Mouse (Mus musculus): ENCODE measurements around the gene Slc9a7.

The Slc9a7 gene

DNA sequence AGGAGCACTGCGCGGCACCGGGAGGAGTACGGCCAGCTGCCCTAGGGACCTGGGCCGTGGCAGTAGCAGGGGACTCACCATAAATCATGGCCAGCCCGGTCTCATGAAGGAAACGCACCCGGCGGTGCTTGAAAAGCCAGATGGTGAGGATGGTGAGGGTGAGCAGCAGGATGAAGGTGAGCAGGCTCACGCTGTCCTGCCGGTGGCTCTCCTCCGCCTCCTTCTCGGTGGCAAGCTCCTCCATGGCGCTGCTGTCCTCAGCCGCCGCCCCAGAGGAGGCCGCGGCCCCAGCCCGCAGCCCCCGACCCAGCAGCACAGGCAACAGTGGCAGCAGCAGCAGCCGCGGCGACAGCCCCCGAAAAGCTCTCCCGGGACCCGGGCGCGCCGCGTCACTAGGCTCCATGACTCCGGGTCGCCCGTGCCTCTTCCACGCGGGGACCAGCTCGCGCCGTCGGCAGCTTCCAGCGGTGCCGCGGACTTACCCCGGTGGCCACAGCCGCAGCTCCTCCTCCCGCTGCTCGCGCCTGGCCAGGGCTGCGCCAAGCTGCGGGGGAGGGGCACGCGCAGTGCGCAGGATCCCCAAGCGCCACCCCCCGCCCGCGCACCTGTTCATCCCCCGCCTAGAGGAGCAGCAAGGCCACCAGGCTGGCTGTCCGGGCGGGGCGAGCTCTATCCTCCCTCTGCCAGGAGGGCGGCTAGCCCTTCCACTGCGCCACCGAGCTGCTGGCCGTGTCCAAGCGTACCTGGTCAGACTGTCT is at the start of gene Slc9a7:
TSS of gene Slc9a7 (minus strand) at position 526 of the 758 bp plus-strand sequence.
- DNase-seq = peak; percentile 60

DNA sequence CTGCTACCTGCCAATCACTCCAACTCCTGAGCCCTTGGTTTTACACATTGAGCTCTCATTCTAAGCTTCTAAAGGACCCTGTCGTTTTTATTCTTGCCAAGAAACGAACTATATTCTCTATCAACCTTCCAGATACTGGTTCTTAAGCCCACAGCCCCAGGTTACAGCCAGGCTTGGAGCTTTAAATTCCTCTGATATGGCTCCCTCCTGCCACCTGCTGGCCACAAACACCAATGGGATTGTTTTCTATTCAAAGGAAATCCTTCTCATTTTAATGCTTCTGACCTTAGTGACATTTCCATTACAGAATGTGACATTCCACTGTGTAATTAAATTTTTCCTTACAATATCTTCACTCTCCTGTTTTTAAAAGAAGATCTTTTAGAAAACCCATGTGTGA is 44.1 kb upstream of the Slc9a7 start:
- no peak for DNase-seq

DNA sequence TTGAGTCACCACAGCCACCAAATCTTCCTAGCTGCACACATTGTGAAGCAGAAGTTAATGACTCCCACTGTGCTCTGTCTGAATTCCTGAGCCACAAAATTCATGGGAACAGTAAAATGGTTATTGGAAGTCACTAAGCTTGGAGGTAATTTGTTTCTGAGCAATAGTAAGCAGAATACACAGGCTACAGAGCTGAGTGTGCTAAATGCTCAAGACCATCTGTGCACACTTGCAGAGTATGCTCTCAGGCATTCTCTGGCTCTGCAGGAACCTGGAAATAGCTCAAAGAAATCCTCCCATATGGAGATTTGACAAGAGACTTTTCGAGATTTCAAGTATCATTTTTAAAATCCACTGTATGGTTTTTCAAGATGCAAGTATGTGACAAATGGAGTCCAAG is 41.1 kb upstream of the Slc9a7 start:
- peak; percentile 26 for DNase-seq

DNA sequence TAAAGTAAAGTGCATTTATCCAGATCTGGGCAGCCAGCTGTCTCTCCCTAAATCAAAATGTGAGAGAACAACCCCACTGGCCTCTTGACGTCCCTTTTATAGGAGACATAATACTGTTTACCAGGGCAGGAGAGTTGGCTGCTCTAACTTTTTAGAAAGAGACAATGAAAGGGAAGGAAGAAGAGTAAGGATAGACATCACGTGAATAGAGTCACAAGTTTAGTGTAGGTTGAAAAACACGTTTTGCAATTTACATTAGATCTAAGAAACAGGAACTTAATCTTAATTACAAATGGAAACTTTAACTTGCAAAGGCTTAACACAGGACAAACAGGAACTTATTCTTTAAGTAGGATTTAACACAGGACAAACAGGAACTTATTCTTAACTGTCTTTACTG is 15.6 kb upstream of the Slc9a7 start:
- no peak for DNase-seq

DNA sequence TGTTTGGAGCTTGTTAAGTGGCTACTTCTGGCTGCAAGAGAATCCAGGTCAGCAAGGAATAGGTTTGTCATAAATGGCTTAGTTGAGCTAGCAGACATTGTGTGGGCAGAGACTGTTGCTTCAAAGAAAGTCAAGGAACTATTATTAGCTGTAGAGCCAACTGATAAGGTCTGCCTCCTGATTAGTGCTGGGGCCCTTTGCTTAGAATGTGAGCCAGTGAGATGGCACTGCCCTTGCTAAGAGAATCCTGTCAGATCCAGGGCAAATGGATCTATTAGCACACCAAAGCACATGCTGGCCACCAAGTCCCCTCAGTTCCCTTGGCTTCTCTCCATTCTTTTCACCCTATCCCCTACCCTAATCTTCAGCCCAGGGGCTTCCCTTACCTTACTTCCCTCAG is 14.3 kb upstream of the Slc9a7 start:
- no peak for DNase-seq

DNA sequence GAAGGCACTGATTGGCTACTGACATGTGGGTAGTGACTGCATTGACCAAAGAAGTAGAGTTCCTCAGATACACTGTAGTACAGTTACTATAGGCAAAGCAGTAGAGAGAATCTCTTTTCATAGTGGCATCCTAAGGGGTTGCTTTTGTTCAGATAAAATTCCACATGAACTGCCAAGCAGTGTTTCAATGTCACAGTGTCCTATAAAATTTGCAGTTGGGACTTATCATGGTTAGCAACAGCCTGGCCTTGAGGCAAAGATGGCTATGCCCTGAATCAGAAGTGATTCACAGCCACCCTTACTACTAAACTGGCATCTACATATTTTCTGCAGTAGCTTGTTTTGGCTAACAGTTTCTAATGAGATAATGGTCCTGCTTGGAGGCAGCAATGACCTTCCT is 11.7 kb upstream of the Slc9a7 start:
- DNase-seq = no peak

DNA sequence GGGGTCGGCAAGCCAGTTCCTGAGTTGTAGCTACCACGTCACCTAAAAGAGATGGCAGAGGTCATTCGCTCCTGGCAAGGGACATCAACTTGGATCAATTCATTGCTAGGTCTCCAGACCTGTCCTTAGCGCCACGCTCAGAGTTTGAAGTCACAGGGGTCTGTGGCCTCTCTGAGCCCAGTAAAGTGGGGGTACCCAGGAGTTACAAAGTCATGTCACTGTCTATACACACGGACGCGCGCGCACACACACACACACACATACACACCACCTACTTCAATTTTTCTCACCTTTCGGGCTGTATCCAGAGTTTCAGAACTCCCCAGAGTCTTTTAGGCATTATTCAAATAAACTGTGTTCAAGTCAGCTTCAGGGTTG is 422 bp upstream of the Slc9a7 start:
- no peak for DNase-seq

DNA sequence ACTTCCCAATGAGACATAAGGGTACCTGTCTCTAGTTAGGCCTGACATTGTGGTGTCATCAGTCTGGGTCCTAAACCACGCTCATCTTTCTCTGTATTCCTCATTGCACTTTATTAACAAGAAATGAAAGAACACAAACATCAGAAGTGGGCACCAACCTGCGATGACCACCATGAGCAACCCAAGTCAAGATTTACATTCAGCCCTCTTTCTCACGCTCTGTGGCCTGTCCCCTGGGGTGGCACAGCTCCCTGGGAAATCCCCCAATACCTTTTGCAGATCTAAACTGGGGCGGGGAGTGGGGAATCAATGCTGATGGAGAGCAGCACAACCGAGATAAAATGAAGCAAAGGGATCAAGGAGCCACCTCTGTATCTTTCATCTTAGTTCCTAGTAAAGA is 892 bp downstream of the Slc9a7 start:
- no peak for DNase-seq

DNA sequence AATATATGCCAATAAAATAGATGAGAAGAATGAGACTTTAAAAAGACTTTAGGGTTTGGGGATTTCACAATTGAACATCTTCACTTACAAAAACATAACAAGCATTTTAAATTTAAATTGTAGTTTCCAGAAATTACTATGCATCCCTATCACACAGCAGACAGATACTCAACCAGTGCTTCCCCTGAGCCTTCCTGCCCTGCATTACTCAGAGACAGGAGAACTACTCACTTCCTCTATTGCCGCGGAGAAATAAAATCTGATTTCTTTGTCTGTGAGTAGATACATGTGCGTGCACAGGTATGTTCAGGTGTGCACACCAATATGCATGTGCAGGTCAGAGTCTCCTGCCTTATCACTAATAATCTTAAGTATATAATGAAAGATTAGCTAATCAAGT is 2.9 kb downstream of the Slc9a7 start:
- DNase-seq = no peak

DNA sequence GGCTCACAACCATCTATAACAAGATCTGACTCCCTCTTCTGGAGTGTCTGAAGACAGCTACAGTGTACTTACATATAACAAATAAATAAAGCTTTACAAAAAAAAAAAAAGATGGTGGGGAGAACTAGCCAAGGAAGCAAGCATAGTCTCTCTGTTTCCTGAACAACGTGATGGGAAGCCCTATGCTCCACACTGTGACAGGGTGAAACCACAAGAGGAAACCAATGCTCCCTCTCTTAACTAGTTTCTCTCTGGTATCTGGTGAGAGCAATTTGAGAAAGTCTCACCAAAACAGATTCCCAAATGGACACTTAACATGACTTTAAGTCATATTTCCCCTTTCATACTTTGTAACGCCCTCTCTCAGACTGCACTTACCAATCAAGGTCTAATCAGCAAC is 5.4 kb downstream of the Slc9a7 start:
- DNase-seq = no peak

DNA sequence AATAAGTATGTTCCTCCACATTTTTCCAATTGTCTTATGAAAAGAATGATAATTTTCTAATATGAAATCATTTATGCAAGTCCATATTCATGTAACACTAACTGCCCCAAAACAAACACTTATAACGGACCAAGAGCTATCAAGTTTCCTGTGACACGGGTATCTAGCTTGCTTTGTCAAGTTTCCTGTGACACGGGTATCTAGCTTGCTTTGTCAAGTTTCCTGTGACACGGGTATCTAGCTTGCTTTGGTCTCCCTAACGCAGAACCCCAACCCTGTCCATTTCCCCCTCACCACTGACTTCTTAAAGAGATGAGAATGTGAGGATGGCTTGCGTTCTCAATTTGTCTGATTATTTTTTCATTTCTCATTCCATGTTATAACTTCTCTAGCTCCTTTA is 12.2 kb downstream of the Slc9a7 start:
- no peak for DNase-seq

DNA sequence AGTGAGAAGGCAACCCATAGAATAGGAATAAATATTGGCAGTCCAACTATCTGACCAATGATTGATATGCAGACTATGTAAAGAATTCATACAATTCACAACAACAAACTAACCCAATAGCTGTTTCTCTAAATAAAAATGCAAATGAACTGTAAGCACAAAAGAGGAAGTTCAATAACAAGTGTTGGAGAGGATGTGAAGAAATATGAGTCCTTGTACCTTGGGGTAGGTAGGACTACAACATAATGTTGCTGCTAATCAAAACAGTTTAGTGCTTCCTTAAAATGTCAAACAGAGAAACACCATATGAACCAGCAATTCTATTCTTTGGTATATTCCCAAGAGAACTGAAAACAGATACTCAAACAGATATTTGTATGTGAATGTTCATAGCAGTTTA is 17.8 kb downstream of the Slc9a7 start:
- no peak for DNase-seq

DNA sequence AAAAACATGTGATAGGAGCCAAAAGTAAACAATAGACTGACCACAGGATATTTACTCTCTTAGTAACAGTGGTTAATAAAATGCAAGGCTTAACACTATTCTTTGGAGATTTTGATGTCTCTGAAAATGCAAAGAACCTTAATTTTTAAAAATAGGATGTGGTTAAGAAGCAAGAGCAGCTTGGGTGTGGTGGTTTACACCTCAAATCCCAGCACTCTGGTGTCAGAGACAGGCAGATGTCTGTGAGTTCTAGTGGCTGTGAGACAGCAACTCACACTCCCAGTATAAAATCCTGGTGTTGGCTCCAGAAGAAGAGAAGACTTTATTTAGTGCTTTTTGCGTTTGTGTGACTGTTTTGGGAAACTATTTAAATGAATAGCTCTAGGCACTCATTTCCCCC is 19.6 kb downstream of the Slc9a7 start:
- no peak for DNase-seq

DNA sequence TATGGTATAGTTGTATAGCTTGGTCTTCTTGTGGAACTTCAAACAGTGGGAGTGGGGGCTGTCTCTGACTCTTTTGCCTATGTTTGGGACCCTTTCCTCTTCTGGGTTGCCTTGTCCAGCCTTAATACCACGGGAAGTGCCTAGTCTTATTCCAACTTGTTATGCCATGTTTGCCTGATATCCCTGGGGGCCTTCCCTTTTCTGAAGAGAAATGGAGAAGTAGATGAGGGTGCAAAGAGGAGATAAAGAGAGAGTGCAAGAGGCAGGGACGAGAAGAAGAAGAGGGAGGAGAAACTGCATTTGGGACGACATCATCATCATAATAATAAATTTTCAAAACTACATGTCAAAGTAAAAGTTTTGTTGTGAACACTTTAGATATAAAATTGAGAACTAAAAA is 21.6 kb downstream of the Slc9a7 start:
- DNase-seq = no peak

DNA sequence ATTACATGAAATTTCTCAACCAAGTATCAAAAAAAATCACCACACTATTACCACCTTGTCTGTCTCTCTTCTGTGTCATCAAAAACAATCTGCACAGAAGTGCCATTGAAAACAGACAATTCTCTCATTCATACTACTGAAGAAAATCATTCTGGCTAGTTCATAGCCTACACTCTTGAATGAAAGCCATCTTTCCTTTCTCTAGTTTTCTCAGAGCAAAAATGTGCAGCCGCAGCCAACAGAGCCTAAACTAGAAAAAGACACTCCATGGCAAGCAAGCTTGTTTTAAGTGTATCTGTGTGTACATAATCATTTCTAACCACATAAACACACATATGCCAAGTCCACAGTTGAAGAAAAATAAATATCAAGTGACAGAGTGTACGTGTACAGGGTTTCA is 27.2 kb downstream of the Slc9a7 start:
- no peak for DNase-seq

DNA sequence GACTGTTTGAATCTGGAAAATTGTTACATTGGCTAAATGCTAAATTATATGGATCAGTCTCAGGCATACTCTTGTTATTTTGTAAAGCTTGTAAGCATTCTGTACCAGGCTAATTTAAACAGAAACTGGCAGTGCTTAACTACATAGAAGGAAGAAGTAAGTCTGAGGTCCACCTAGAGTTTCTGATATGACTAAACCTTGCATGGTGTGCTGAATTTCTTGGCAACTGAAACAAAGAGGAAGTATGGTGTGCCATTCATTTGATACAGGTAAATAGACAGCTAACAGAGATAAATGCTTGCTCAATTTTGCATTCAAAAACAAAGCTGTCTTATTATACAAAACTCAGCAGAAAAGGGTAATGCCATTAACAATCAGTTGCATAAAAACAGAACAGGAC is 63.5 kb downstream of the Slc9a7 start:
- no peak for DNase-seq

DNA sequence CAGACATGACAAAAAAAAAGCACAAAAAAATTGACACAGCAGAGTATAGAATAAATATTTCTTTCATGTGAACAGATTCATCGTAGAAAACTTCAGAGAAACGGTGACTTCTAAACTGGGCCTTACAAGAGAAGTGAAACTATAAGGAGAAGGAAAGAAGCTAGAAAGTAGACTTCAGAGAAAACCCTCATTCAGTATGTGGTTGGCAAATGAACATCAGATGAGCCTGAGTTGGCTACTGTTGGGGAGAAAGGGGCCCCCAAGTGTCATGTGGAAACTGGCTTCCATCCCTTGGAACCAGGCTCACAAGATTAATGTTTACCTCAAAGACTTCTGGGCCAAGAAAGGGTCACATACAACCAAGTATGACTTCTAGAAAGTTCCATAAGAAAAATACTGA is 70.1 kb downstream of the Slc9a7 start:
- no peak for DNase-seq

DNA sequence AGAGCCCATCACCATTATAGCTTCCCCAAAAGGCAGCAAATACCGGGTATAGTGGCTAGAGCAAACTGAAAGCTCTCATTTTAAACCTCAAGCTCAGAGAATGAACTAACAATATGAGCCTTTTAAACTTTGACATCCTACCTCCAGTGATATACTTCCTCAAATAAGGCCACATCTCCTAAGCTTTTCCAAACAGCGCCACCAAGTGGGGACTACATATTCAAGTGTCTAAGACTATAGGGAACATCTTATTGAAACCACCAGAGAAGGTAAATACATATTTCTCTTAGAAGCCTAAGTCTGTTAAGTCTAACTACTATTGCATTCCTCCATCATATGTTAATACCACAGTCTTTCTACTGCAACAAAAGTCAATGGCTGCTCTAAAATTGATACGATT is 106.0 kb downstream of the Slc9a7 start:
- no peak for DNase-seq

DNA sequence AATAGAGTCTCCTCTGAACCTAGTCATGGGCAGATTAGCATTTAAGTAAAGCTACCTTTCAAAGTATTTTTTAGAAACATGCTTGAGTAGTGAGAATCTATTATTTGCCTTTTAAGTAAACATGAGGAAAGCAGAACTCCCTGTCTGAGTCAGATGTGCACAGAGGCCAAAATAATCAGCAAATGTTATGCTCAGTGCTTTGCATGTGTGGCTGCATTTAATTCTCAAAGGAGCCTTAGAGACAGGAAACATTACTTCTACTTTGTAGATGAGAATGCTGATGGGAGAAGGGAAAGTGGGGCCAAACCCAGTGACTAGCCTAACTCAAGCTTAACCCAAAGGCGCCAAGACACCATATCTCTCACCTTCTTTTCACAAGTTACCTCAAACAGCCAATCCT is 114.8 kb downstream of the Slc9a7 start:
- DNase-seq = no peak

DNA sequence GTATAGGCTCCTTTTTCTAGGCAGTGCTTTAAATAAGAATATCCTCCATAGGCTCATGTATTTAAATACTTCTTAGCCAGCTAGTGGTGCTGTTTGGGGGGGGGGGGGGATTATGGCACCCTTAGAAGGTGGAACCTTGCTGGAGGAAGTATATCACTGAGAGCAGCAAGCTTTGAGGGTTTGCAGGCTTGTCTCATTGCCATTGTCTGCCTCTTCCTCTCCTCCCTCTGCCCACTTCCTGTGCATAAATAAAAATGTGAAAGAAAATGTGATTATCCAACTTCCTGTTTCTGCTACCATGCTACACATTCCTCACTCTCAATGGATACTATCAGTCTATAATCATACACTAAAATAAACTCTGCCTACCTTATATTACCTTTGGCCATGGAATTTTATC is 123.2 kb downstream of the Slc9a7 start:
- DNase-seq = no peak

DNA sequence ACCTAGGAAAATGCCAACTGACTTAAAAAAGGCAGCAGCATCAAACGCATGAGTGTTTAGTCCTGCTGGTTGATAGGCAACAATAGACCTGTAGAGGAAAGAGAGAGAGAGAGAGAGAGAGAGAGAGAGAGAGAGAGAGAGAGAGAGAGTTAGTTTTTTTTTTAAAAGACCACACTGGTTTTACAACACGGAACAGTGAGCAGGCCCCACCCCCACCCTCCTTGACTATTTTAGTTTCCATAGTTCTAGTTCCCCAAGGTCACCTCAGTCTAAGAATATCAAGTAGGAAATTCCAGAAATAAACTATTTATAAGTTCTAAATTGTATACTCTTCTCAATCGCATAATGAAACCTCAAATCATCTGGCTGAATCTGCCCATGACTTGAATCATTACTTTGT is 126.6 kb downstream of the Slc9a7 start:
- no peak for DNase-seq

DNA sequence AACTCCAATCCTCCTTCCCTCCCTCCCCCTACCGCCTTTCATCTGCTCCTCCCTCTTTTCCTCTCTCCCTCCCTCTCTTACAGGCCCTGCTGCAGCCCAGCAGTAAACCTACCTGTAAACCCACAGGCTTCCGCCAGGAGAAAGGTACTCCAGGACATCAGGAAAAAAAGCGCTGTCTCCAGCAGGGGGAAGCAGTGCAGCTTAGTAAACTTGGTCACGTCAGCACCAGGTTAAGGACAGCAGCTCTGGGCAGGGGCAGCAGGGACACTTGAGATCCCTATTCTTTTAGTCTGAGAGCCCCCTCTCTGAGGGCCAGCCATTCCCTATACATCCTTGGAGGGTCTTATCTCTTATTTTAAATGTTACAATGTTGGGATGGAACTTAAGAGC is 129.3 kb downstream of the Slc9a7 start:
- no peak for DNase-seq

DNA sequence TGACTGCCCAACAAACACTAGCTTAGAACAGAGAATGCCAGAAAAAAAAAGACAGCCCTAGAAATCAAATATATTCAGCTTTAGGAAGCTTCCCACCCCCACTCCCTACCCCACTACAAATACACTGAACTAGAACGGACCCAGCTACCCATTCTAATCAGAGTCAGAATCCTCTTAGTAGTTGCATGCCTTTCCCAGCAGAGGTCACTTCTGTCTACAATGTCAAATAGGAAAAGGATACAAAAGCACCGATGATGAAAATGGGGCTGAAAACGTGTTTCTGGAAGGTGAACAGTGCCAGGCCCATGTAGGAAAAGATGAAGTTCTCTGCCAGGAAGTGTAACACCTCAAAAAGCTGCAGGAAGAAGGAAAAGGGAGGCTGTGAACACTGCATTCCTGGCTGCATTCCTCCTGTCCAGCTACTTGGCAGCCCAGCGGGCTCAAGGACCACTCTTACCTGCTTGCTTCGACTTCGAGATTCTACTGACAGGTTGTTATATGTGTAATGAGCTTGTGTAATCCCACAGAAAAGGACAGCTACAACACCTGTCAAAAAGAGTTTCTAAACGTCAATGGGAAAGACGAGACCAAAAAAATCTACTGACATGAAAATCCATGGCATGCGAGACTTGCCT is 129.8 kb downstream of the Slc9a7 start:
- DNase-seq = no peak

DNA sequence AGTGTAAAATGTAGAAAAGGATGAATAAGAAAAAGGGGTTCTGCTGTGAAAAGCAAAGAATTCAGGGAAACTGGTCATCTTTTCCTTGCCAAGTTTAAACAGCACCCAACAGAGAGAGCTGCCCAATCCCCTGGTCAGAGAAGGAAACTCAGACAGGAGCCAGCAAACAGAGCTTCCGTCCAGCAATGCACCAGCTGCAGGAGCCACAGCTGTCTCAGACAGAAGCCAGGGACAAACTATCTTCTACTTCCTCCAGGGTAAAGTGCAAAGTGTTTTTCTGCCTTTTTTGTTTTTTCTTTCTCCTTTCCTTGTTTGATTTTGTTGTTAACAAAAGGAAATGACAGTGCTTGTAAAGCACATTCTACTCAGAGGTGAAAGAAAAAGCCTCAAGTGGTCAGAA is 131.3 kb downstream of the Slc9a7 start:
- DNase-seq = no peak

DNA sequence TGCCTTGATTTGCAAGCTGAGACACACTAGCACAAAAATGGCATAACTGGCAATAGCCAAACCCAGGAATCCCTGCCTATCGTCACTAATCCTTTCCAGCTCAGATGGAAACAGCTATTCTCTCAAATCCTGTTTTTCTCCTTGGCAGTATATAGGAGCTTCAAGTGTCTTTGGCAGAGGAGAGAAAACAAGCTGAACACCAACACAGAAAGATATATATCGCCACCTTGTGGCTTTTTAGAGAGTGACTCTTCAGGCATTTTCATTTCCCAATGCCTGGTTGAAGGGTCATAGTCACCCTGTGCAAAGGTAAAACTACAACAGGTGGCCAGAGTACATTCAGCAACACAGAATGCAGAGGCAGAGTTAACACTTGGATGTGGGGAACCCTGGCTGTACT is 134.1 kb downstream of the Slc9a7 start:
- peak; percentile 3 for DNase-seq

Data from layer of hippocampus, adult 9-11 months (tissue).